Mouse (Mus musculus): Measurements from ENCODE around the gene Trp53tg5. TPM values are rescaled to one million over a fixed set of nuclear protein-coding genes. Genes with fewer than 3 reads are reported as not detected.
A peak's percentile ranks its signal among the peaks of the same experiment; 100 is the strongest.

The Trp53tg5 gene
- polyA plus RNA-seq, 1 experiment from 2014 or later, result not detected

DNA sequence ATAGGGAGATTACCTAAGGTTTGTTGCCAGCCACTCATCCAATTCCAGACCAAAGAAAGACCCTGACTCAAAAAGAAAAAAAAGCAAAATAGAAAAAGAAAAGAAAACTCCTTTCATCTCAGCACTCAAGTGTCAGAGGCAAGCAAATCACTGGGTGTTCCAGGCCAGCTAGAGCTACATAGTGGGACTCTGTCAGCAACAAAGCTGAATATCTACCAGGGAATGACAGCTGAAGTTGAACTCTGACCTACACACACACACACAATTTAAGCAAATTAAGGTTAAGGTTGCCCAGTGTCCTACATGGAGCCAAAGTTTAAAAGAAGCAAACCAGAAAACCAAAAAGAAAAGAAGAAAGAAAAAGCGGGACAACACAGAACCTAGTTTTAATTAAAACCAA, 25.4 kb downstream of the Trp53tg5 start:
- H3K36me3 ChIP-seq (ENCODE audit: control insufficient read depth, insufficient read depth, low read length), result no peaks in the 10 kb centered on the region
- no peak overlapping the region for H3K4me3 ChIP-seq (ENCODE audit: low read depth, low read length)
- no peak for DNase-seq (ENCODE audit: low spot score)
- no peak overlapping the region for H3K9ac ChIP-seq (ENCODE audit: low read length)
- H3K27me3 ChIP-seq (ENCODE audit: control insufficient read depth, insufficient read depth, low read length), result no peaks in the 10 kb centered on the region
- H3K4me2 ChIP-seq (ENCODE audit: low read depth), result no peak overlapping the region
- no peaks in the 10 kb centered on the region for H3K9me3 ChIP-seq (ENCODE audit: control insufficient read depth, low read length)
- WGBS, result 86% methylated on average over 1 of the region's 1 CpGs
- H3K4me1 ChIP-seq (ENCODE audit: control insufficient read depth, insufficient read depth, low read length), result no peaks in the 10 kb centered on the region; the same call in 1 of the 2 replicates
- no peak overlapping the region for H3K27ac ChIP-seq (ENCODE audit: low read depth, low read length)
- no peak for ATAC-seq (ENCODE audit: insufficient read depth, low FRiP score, low TSS enrichment)

- DNase-seq (ENCODE audit: low spot score) (no peak), ATAC-seq (ENCODE audit: insufficient read depth, low FRiP score, low TSS enrichment) (no peak)
- H3K36me3 ChIP-seq (ENCODE audit: control insufficient read depth, insufficient read depth, low read length), result no peaks in the 10 kb centered on the region
- no peak overlapping the region for H3K4me2 ChIP-seq (ENCODE audit: low read depth)
- H3K27me3 ChIP-seq (ENCODE audit: control insufficient read depth, insufficient read depth, low read length), result peaks cover 3% of the 10 kb centered on the region
- no peak overlapping the region for H3K27ac ChIP-seq (ENCODE audit: low read depth, low read length)
- H3K9me3 ChIP-seq (ENCODE audit: control insufficient read depth, low read length), result no peaks in the 10 kb centered on the region
- 74% methylated on average over 3 of the region's 3 CpGs for WGBS
- H3K4me3 ChIP-seq (ENCODE audit: low read depth, low read length), result no peak overlapping the region
- peaks cover 6% of the 10 kb centered on the region; the same call in 1 of the 2 replicates for H3K4me1 ChIP-seq (ENCODE audit: control insufficient read depth, insufficient read depth, low read length)
- H3K9ac ChIP-seq (ENCODE audit: low read length), result no peak overlapping the region
These were observed 27.4 kb downstream of the Trp53tg5 start for GRCm38 (mm10) chr2:164446086-164446469.

GRCm38 (mm10) chr2:164445399-164446085, 28.0 kb downstream of the Trp53tg5 start:
- WGBS, result 88% methylated on average over 3 of the region's 3 CpGs
- Histone ChIP-seq H3K27me3 (ENCODE audit: control insufficient read depth, insufficient read depth, low read length) (peaks cover 3% of the 10 kb centered on the region), H3K4me1 (ENCODE audit: control insufficient read depth, insufficient read depth, low read length) (peaks cover 6% of the 10 kb centered on the region; the same call in 1 of the 2 replicates), H3K9me3 (ENCODE audit: control insufficient read depth, low read length) (no peaks in the 10 kb centered on the region), H3K27ac (ENCODE audit: low read depth, low read length) (no peak overlapping the region), H3K4me3 (ENCODE audit: low read depth, low read length) (no peak overlapping the region), H3K9ac (ENCODE audit: low read length) (no peak overlapping the region), H3K4me2 (ENCODE audit: low read depth) (no peak overlapping the region), H3K36me3 (ENCODE audit: control insufficient read depth, insufficient read depth, low read length) (no peaks in the 10 kb centered on the region)
- ATAC-seq (ENCODE audit: insufficient read depth, low FRiP score, low TSS enrichment) (no peak), DNase-seq (ENCODE audit: low spot score) (no peak)

DNA sequence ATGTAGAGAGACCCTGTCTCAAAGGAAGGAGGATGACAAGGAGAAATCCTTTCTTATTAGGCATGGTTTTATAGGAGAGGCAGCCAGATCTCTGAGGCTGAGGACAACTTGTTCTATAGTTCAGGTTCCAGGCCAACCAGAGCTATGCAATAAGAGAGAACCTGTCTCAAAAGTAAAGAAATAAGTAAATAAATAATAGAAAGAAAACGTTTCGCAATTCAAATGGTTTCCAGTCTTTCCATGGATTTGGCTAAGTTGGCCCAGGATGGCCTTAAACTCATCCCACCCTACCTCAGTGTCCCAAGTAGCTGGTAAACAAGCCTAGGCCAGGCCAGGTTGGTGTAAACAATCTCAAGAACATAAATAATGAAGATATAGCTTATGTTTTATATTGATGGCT, 28.8 kb downstream of the Trp53tg5 start:
- Histone ChIP-seq H3K9ac (ENCODE audit: low read length) (no peak overlapping the region), H3K27ac (ENCODE audit: low read depth, low read length) (no peak overlapping the region), H3K4me1 (ENCODE audit: control insufficient read depth, insufficient read depth, low read length) (peaks cover 6% of the 10 kb centered on the region; the same call in 1 of the 2 replicates), H3K36me3 (ENCODE audit: control insufficient read depth, insufficient read depth, low read length) (no peaks in the 10 kb centered on the region), H3K4me3 (ENCODE audit: low read depth, low read length) (no peak overlapping the region), H3K4me2 (ENCODE audit: low read depth) (no peak overlapping the region), H3K27me3 (ENCODE audit: control insufficient read depth, insufficient read depth, low read length) (peaks cover 3% of the 10 kb centered on the region), H3K9me3 (ENCODE audit: control insufficient read depth, low read length) (no peaks in the 10 kb centered on the region)
- 79% methylated on average over 2 of the region's 2 CpGs for WGBS
- no peak for DNase-seq (ENCODE audit: low spot score)
- no peak for ATAC-seq (ENCODE audit: insufficient read depth, low FRiP score, low TSS enrichment)

GRCm38 (mm10) chr2:164443460-164444000, 30.0 kb downstream of the Trp53tg5 start, which contains the start of gene Sdc4:
Gene Sdc4, minus strand, starts transcription at chr2:164443887.
- DNase-seq (ENCODE audit: low spot score), result peak; percentile 39
- WGBS, result 6% methylated on average over 18 of the region's 18 CpGs
- peak within 1 kb of the TSS; percentile 84 for H3K4me2 ChIP-seq (ENCODE audit: low read depth)
- H3K27me3 ChIP-seq (ENCODE audit: control insufficient read depth, insufficient read depth, low read length), result peaks cover 3% of the 10 kb centered on the region
- no peak within 1 kb of the TSS for H3K27ac ChIP-seq (ENCODE audit: low read depth, low read length)
- H3K4me3 ChIP-seq (ENCODE audit: low read depth, low read length), result peak within 1 kb of the TSS; percentile 47
- H3K36me3 ChIP-seq (ENCODE audit: control insufficient read depth, insufficient read depth, low read length), result no peaks in the 10 kb centered on the region
- peaks cover 6% of the 10 kb centered on the region; the same call in 1 of the 2 replicates for H3K4me1 ChIP-seq (ENCODE audit: control insufficient read depth, insufficient read depth, low read length)
- peak within 1 kb of the TSS; percentile 56 for H3K9ac ChIP-seq (ENCODE audit: low read length)
- ATAC-seq (ENCODE audit: insufficient read depth, low FRiP score, low TSS enrichment), result peak; percentile 43
- no peaks in the 10 kb centered on the region for H3K9me3 ChIP-seq (ENCODE audit: control insufficient read depth, low read length)

GRCm38 (mm10) chr2:164443051-164443437, 30.5 kb downstream of the Trp53tg5 start:
- Histone ChIP-seq H3K9ac (ENCODE audit: low read length) (peak overlapping the region; percentile 56), H3K4me2 (ENCODE audit: low read depth) (peak overlapping the region; percentile 84), H3K4me3 (ENCODE audit: low read depth, low read length) (peak overlapping the region; percentile 47), H3K27me3 (ENCODE audit: control insufficient read depth, insufficient read depth, low read length) (peaks cover 3% of the 10 kb centered on the region), H3K9me3 (ENCODE audit: control insufficient read depth, low read length) (no peaks in the 10 kb centered on the region), H3K4me1 (ENCODE audit: control insufficient read depth, insufficient read depth, low read length) (peaks cover 6% of the 10 kb centered on the region; the same call in 1 of the 2 replicates), H3K36me3 (ENCODE audit: control insufficient read depth, insufficient read depth, low read length) (no peaks in the 10 kb centered on the region), H3K27ac (ENCODE audit: low read depth, low read length) (no peak overlapping the region)
- whole genome bisulfite sequencing, result under 1% methylated on average over 26 of the region's 26 CpGs
- DNase-seq (ENCODE audit: low spot score) (peak; percentile 83), ATAC-seq (ENCODE audit: insufficient read depth, low FRiP score, low TSS enrichment) (peak; percentile 91)

GRCm38 (mm10) chr2:164442315-164443050, 31.0 kb downstream of the Trp53tg5 start:
- Histone ChIP-seq H3K9ac (ENCODE audit: low read length) (peak overlapping the region; percentile 56), H3K4me2 (ENCODE audit: low read depth) (peak overlapping the region; percentile 84), H3K4me3 (ENCODE audit: low read depth, low read length) (peak overlapping the region; percentile 47), H3K27ac (ENCODE audit: low read depth, low read length) (no peak overlapping the region), H3K9me3 (ENCODE audit: control insufficient read depth, low read length) (no peaks in the 10 kb centered on the region), H3K36me3 (ENCODE audit: control insufficient read depth, insufficient read depth, low read length) (no peaks in the 10 kb centered on the region), H3K27me3 (ENCODE audit: control insufficient read depth, insufficient read depth, low read length) (peaks cover 3% of the 10 kb centered on the region), H3K4me1 (ENCODE audit: control insufficient read depth, insufficient read depth, low read length) (peaks cover 6% of the 10 kb centered on the region; the same call in 1 of the 2 replicates)
- WGBS, result 2% methylated on average over 29 of the region's 29 CpGs
- ATAC-seq (ENCODE audit: insufficient read depth, low FRiP score, low TSS enrichment) (peak; percentile 45), DNase-seq (ENCODE audit: low spot score) (no peak)

- H3K9me3 ChIP-seq (ENCODE audit: control insufficient read depth, low read length), result no peaks in the 10 kb centered on the region
- WGBS, result 27% methylated on average over 7 of the region's 7 CpGs
- H3K27ac ChIP-seq (ENCODE audit: low read depth, low read length), result no peak overlapping the region
- DNase-seq (ENCODE audit: low spot score) (no peak), ATAC-seq (ENCODE audit: insufficient read depth, low FRiP score, low TSS enrichment) (no peak)
- H3K4me3 ChIP-seq (ENCODE audit: low read depth, low read length), result no peak overlapping the region
- peaks cover 3% of the 10 kb centered on the region for H3K27me3 ChIP-seq (ENCODE audit: control insufficient read depth, insufficient read depth, low read length)
- no peaks in the 10 kb centered on the region for H3K36me3 ChIP-seq (ENCODE audit: control insufficient read depth, insufficient read depth, low read length)
- H3K4me2 ChIP-seq (ENCODE audit: low read depth), result peak overlapping the region; percentile 84; the same call in 1 of the 2 replicates
- H3K4me1 ChIP-seq (ENCODE audit: control insufficient read depth, insufficient read depth, low read length), result peaks cover 6% of the 10 kb centered on the region; the same call in 1 of the 2 replicates
- 0 out of 2 replicates have a peak overlapping the region, but pooled peaks have one; percentile 56 for H3K9ac ChIP-seq (ENCODE audit: low read length)
These were observed 31.8 kb downstream of the Trp53tg5 start for GRCm38 (mm10) chr2:164441731-164442130.

All from neural tube, embryonic 11.5 days (tissue).